Mouse (Mus musculus) neural tube, embryonic 13.5 days (tissue): ENCODE data around the gene Cenpp. TPM values are rescaled to one million over a fixed set of nuclear protein-coding genes. Genes with fewer than 3 reads are reported as not detected.

Experiments used
- ATAC-seq: fragments of 200-750 bp; cut with Nextera tagmentation; 2 replicates; pipeline ENCODE4 v1.8.0; 2017; ENCODE audit warnings: low read depth, mild to moderate bottlenecking, moderate TSS enrichment, moderate library complexity
- H3K27ac ChIP-seq: fragments of 300-500 bp; sonication (generic); replicated peaks from 2 replicates; pipeline ENCODE4 v1.5.1; 2015; ENCODE audit warnings: moderate library complexity, mild to moderate bottlenecking, inconsistent platforms
- H3K27me3 ChIP-seq: fragments of 300-500 bp; sonication (generic); 2 replicates; pipeline ENCODE4 v1.6.1; 2015; ENCODE audit warnings: mild to moderate bottlenecking, inconsistent platforms
- H3K36me3 ChIP-seq: fragments of 300-500 bp; sonication (generic); 2 replicates; pipeline ENCODE4 v1.6.1; 2015; ENCODE audit warnings: mild to moderate bottlenecking, inconsistent platforms
- H3K4me1 ChIP-seq: fragments of 300-500 bp; sonication (generic); replicated peaks from 2 replicates; pipeline ENCODE4 v1.6.1; 2015; ENCODE audit warnings: inconsistent platforms
- H3K4me2 ChIP-seq: fragments of 300-500 bp; sonication (generic); 2 replicates; pipeline ENCODE4 v1.6.1; 2015; ENCODE audit warnings: inconsistent platforms, mild to moderate bottlenecking, moderate library complexity
- H3K4me3 ChIP-seq: fragments of 300-500 bp; sonication (generic); 2 replicates; pipeline ENCODE4 v1.5.1; 2015; ENCODE audit warnings: mild to moderate bottlenecking, inconsistent platforms
- H3K9ac ChIP-seq: fragments of 300-500 bp; sonication (generic); 2 replicates; pipeline ENCODE4 v1.6.1; 2015; ENCODE audit warnings: moderate library complexity, mild to moderate bottlenecking, inconsistent platforms
- H3K9me3 ChIP-seq: fragments of 300-500 bp; sonication (generic); 2 replicates; pipeline ENCODE4 v1.6.1; 2016; ENCODE audit warnings: inconsistent platforms
- WGBS: fragments of 180-500 bp; shearing (Covaris S2); methylation state at CpG from one replicate; pipeline ENCODE4 v1.1.7; 2015; 5-methylcytosine and 5-hydroxymethylcytosine counted together
- polyA plus RNA-seq: library from polyadenylated mRNA; unstranded; fragments of >200 nt; fragmentation: Nextera tagmentation; extraction: Ambion mirVana; gene quantifications from 2 replicates; pipeline ENCODE4 v1.2.1, GENCODE M21; 2015

Gene Cenpp
- polyA plus RNA-seq, 1 experiment from 2014 or later: 7.6 TPM

GRCm38 (mm10) chr13:49547563-49548150 lies 104.9 kb downstream of the Cenpp start:
- no peaks in the 10 kb centered on the region for H3K9me3 ChIP-seq
- no peaks in the 10 kb centered on the region for H3K4me1 ChIP-seq
- H3K27ac ChIP-seq: no peak overlapping the region
- WGBS: 65% methylated on average over 1 of the region's 1 CpGs
- no peak overlapping the region for H3K9ac ChIP-seq
- ATAC-seq: no peak
- no peaks in the 10 kb centered on the region for H3K27me3 ChIP-seq
- H3K4me2 ChIP-seq: no peak overlapping the region
- H3K4me3 ChIP-seq: no peak overlapping the region
- H3K36me3 ChIP-seq: no peaks in the 10 kb centered on the region

DNA sequence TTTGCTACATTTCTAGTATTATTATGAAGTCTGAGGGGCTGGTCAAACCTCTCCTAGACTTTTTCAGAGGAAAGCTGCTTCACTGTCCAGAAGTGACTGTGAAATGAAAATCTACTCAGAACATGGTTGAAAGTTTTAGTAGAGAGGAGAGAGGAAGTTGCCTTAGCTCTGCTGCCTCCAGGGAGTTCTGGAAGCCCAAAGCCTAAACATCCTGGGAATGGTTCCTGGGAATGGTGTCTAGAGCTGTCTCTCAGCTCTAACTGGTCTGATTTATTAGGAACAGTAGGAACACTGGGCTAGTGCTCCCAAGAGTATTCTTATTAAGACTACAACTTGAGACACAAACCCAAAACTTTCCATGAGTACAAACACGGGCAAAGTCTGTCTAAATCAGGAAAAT lies 106.1 kb downstream of the Cenpp start:
- Histone ChIP-seq H3K9me3 (no peaks in the 10 kb centered on the region), H3K27me3 (no peaks in the 10 kb centered on the region), H3K4me2 (no peak overlapping the region), H3K4me3 (no peak overlapping the region), H3K4me1 (no peaks in the 10 kb centered on the region), H3K9ac (no peak overlapping the region), H3K27ac (no peak overlapping the region), H3K36me3 (no peaks in the 10 kb centered on the region)
- ATAC-seq: no peak
- 81% methylated on average over 1 of the region's 1 CpGs for WGBS

DNA sequence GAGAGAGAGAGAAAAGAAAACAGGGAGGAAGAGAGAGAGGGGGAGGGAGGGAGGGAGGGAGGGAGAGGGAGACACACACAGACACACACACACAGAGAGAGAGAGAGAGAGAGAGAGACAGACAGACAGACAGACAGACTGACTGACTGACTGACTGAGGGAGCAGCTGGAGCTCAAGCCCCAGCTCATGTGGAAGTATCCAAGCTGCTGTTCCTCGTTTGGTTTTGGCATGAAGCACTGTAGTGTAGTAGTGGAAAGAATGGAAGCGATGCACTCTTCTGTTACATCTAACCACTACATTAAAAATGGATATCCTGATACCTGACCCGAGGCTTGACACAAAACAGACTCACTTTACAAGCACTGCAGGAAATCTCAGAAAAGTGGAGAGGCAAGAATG lies 106.9 kb downstream of the Cenpp start:
- Histone ChIP-seq H3K4me3 (no peak overlapping the region), H3K27ac (no peak overlapping the region), H3K36me3 (no peaks in the 10 kb centered on the region), H3K4me2 (no peak overlapping the region), H3K4me1 (no peaks in the 10 kb centered on the region), H3K9me3 (no peaks in the 10 kb centered on the region), H3K9ac (no peak overlapping the region), H3K27me3 (no peaks in the 10 kb centered on the region)
- 74% methylated on average over 3 of the region's 3 CpGs for WGBS
- no peak for ATAC-seq

GRCm38 (mm10) chr13:49544279-49544678 lies 108.3 kb downstream of the Cenpp start, which contains the start of gene Aspn:
Aspn (plus strand) TSS chr13:49544443.
- Histone ChIP-seq H3K4me1 (no peaks in the 10 kb centered on the region), H3K27ac (no peak within 1 kb of the TSS), H3K9me3 (no peaks in the 10 kb centered on the region), H3K27me3 (no peaks in the 10 kb centered on the region), H3K4me2 (no peak within 1 kb of the TSS), H3K36me3 (no peaks in the 10 kb centered on the region), H3K4me3 (no peak within 1 kb of the TSS), H3K9ac (no peak within 1 kb of the TSS)
- ATAC-seq: no peak
- WGBS: 85% methylated on average over 3 of the region's 3 CpGs

DNA sequence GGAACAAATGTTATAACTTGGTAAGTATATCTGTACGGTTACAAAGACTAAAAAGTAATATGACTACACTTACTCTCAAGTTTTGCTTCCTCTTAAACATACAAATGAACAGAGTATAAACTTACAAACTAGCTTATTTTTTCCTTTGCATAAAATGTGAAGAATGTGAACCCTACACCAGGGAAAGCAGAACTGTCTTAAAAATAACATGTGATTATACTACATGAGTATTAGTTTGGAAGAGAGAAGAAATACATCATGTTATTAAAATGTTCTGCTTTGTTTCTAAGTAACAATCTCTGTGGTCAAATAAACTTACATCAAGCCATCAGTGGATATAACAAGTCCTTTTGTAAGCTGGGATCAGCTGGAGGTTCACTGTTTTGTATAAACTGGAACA lies 113.9 kb downstream of the Cenpp start:
- no peaks in the 10 kb centered on the region for H3K4me1 ChIP-seq
- no peak overlapping the region for H3K4me2 ChIP-seq
- no peaks in the 10 kb centered on the region for H3K9me3 ChIP-seq
- H3K9ac ChIP-seq: no peak overlapping the region
- no peak overlapping the region for H3K27ac ChIP-seq
- no peaks in the 10 kb centered on the region for H3K27me3 ChIP-seq
- 96% methylated on average over 1 of the region's 1 CpGs for WGBS
- H3K4me3 ChIP-seq: no peak overlapping the region
- no peaks in the 10 kb centered on the region for H3K36me3 ChIP-seq
- ATAC-seq: no peak

DNA sequence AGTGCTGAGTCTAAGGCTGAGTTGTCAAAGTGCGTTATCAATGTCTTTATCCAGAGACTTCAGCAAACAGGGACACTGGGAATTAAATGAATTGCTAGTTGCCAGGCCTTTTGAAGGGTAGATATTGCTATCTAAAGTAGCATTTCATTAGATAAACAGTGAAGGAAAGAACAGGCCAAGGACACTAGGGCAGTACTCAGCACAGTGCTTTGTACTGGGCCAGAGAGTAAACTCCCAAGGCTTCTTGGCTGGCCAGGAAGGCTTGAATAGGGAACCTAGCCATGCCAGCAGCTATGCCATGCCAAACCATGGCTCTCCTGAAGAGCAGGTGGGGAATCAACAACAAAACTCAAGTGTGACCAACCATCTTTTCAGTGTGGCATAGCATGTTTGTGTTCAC lies 115.6 kb downstream of the Cenpp start:
- H3K4me3 ChIP-seq: no peak overlapping the region
- WGBS: 93% methylated on average over 1 of the region's 1 CpGs
- no peak overlapping the region for H3K9ac ChIP-seq

DNA sequence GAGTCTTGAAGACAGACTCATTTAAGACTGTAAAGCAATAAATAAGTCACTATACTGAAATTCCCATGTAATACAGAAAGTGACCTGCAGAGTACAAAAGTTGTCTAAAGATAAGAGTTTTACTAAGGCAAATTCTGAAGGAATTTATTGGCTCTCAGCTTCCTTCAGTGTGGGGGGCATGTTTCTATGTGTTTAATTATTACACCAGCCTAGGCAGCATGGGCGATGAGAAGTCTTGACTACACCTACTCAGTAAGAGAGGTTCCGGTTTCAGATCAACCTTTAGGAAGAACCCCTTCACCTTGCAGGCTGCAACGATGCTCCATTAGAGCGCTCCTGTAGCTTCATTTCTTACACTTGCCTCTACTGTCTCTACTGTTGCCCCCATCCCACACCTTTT lies 121.9 kb downstream of the Cenpp start:
- no peak overlapping the region for H3K4me3 ChIP-seq
- H3K36me3 ChIP-seq: no peaks in the 10 kb centered on the region
- H3K9ac ChIP-seq: no peak overlapping the region
- no peak overlapping the region for H3K4me2 ChIP-seq
- H3K27me3 ChIP-seq: no peaks in the 10 kb centered on the region
- 94% methylated on average over 4 of the region's 4 CpGs for WGBS
- no peak overlapping the region for H3K27ac ChIP-seq
- no peak for ATAC-seq
- H3K9me3 ChIP-seq: no peaks in the 10 kb centered on the region
- H3K4me1 ChIP-seq: no peaks in the 10 kb centered on the region

More for the DNA sequence above, 115.6 kb downstream of the Cenpp start:
- no peak for ATAC-seq
- H3K27ac ChIP-seq: no peak overlapping the region
- H3K4me1 ChIP-seq: no peaks in the 10 kb centered on the region
- no peak overlapping the region for H3K4me2 ChIP-seq
- no peaks in the 10 kb centered on the region for H3K9me3 ChIP-seq
- no peaks in the 10 kb centered on the region for H3K36me3 ChIP-seq
- H3K27me3 ChIP-seq: no peaks in the 10 kb centered on the region

DNA sequence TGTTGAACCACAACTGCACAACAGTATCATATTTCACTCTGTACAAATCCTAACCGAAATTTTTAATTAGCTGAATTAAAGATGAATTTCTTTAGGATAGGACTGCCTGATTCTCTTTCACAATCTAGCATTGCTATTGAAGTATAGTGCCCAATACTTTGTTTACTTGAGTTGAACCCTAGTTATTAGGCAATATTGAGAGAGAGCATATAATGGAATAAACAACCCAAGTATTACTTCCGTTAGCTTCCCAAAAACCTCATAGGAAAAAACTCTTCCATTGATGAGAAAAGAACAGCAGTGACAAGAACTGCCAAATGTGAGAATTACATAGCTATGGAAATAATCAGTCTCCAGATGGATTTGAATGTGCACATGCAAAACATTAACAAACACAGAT lies 126.3 kb downstream of the Cenpp start:
- H3K4me3 ChIP-seq: no peak overlapping the region
- H3K9me3 ChIP-seq: no peaks in the 10 kb centered on the region
- no peak overlapping the region for H3K27ac ChIP-seq
- 88% methylated on average over 2 of the region's 2 CpGs for WGBS
- no peak overlapping the region for H3K9ac ChIP-seq
- no peak overlapping the region for H3K4me2 ChIP-seq
- ATAC-seq: no peak
- H3K27me3 ChIP-seq: no peaks in the 10 kb centered on the region
- H3K36me3 ChIP-seq: no peaks in the 10 kb centered on the region
- H3K4me1 ChIP-seq: no peaks in the 10 kb centered on the region

DNA sequence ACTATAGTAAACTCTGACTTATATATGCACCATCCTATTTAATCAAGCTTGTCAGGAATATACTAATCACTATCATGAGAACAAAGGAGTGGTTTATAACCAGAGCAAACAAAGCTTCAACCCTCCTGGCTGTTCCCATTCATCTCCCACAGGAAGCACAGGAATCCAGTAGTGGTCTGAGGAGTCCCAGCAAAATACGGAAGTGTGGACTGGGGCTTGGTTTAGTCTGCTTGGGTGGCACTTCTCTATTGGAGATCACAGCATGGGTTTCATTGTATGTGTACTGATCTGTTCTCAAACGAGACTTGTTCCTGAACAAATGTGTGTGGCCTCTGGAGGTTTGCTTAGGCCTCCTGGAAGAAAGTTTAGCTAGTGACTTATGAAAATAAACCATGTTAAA lies 133.8 kb downstream of the Cenpp start:
- no peak overlapping the region for H3K4me2 ChIP-seq
- no peaks in the 10 kb centered on the region for H3K9me3 ChIP-seq
- 34% methylated on average over 2 of the region's 2 CpGs for WGBS
- no peaks in the 10 kb centered on the region for H3K4me1 ChIP-seq
- no peak overlapping the region for H3K9ac ChIP-seq
- no peak for ATAC-seq
- no peaks in the 10 kb centered on the region for H3K36me3 ChIP-seq
- H3K27me3 ChIP-seq: no peaks in the 10 kb centered on the region
- no peak overlapping the region for H3K4me3 ChIP-seq
- H3K27ac ChIP-seq: no peak overlapping the region

DNA sequence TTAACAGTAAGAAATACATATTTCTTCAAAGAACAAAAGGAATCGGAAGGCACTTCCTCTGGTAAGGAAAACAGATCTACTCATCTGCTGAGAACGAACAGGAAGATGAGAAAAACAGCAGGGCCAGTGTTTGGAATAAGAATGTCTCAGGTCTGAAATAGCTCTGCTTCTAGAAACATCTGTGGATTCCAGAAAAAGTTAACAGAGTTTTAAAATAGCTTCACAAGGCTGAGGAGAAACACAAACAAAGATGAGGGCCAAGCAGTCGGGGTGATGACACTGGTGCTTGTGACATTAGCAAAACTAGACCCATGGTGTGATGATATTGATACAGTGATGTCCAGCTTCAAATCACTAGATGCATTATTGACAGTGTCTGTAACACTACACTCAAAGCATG lies 145.4 kb downstream of the Cenpp start:
- 80% methylated on average over 3 of the region's 3 CpGs for whole genome bisulfite sequencing

DNA sequence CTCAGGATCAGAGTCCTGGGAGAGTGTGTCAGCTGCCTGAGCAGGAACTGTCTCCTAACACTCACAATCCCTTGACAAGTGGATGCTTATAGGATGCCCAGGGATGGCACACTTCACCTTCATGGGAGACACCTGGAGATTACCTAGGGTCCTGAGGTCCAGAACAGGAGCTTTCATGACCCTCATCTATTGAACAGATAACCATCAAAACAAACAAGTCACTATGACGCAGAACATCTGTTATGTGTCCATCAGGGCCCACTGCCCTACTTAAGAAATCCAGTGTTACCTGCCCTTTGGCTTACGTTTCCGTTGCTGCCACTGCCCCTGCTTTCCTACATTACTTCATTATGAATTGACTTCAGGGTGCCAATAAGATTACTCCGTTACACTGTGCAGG lies 146.8 kb downstream of the Cenpp start:
- ATAC-seq: no peak
- WGBS: 90% methylated on average over 4 of the region's 4 CpGs
- H3K4me3 ChIP-seq: no peak overlapping the region
- H3K4me1 ChIP-seq: no peaks in the 10 kb centered on the region
- no peak overlapping the region for H3K4me2 ChIP-seq
- no peak overlapping the region for H3K9ac ChIP-seq
- H3K9me3 ChIP-seq: no peaks in the 10 kb centered on the region
- H3K36me3 ChIP-seq: no peaks in the 10 kb centered on the region
- no peak overlapping the region for H3K27ac ChIP-seq
- no peaks in the 10 kb centered on the region for H3K27me3 ChIP-seq

More for the DNA sequence above, 145.4 kb downstream of the Cenpp start:
- H3K4me2 ChIP-seq: no peak overlapping the region
- H3K36me3 ChIP-seq: no peaks in the 10 kb centered on the region
- no peaks in the 10 kb centered on the region for H3K4me1 ChIP-seq
- no peaks in the 10 kb centered on the region for H3K9me3 ChIP-seq
- H3K9ac ChIP-seq: no peak overlapping the region
- H3K27me3 ChIP-seq: no peaks in the 10 kb centered on the region
- no peak overlapping the region for H3K27ac ChIP-seq
- H3K4me3 ChIP-seq: no peak overlapping the region
- ATAC-seq: no peak

GRCm38 (mm10) chr13:49504510-49504909 lies 148.1 kb downstream of the Cenpp start, which contains the start of gene Ecm2:
Ecm2 (plus strand) TSS chr13:49504810.
- Histone ChIP-seq H3K36me3 (no peaks in the 10 kb centered on the region), H3K27ac (no peak within 1 kb of the TSS), H3K27me3 (no peaks in the 10 kb centered on the region), H3K4me3 (no peak within 1 kb of the TSS), H3K4me2 (no peak within 1 kb of the TSS), H3K9ac (no peak within 1 kb of the TSS), H3K4me1 (no peaks in the 10 kb centered on the region), H3K9me3 (no peaks in the 10 kb centered on the region)
- 60% methylated on average over 4 of the region's 4 CpGs for WGBS
- no peak for ATAC-seq
